Mouse (Mus musculus) heart, adult 2 months (tissue): ENCODE data around the gene Pam. TPM values are rescaled to one million over a fixed set of nuclear protein-coding genes. Genes with fewer than 3 reads are reported as not detected.

Experiments used
- DNase-seq, 2 experiments: peaks; one replicate each; pipeline ENCODE4 v3.0.0; 2021
- H3K27ac ChIP-seq: fragments of 200-600 bp; 2 replicates; pipeline ENCODE4 v1.8.1; 2022
- H3K27me3 ChIP-seq: fragments of 200-500 bp; 2 replicates; pipeline ENCODE4 v1.6.1; 2012; ENCODE audit warnings: mild to moderate bottlenecking, low read length, inconsistent platforms, mixed read lengths; ENCODE audit not compliant: control insufficient read depth, insufficient read depth
- H3K36me3 ChIP-seq: fragments of 200-500 bp; 2 replicates; pipeline ENCODE4 v1.6.1; 2012; ENCODE audit warnings: low read length, inconsistent platforms; ENCODE audit not compliant: control insufficient read depth, insufficient read depth
- H3K4me1 ChIP-seq: fragments of 200-500 bp; 2 replicates; pipeline ENCODE4 v1.6.1; 2011; ENCODE audit warnings: low read length; ENCODE audit not compliant: control insufficient read depth, insufficient read depth
- H3K4me3 ChIP-seq: fragments of 200-600 bp; 2 replicates; pipeline ENCODE4 v1.8.1; 2022
- H3K79me2 ChIP-seq: fragments of 200-500 bp; replicated peaks from 2 replicates; pipeline ENCODE4 v1.6.1; 2012; ENCODE audit warnings: mild to moderate bottlenecking, inconsistent platforms, low read length, moderate library complexity, mixed read lengths; ENCODE audit not compliant: control insufficient read depth, insufficient read depth
- H3K9ac ChIP-seq: fragments of 200-500 bp; 2 replicates; pipeline ENCODE4 v1.6.1; 2012; ENCODE audit warnings: low read depth, mild to moderate bottlenecking, control low read depth, inconsistent platforms, low read length, mixed read lengths
- CTCF ChIP-seq: fragments of 200-600 bp; IDR thresholded peaks from 2 replicates; pipeline ENCODE4 v1.8.1; 2022; ENCODE audit warnings: antibody characterized with exemption, mild to moderate bottlenecking, moderate library complexity
- EP300 ChIP-seq: fragments of 200-500 bp; IDR thresholded peaks from 2 replicates; pipeline ENCODE4 v1.6.1; 2011; ENCODE audit warnings: low read depth, low read length, control low read depth; ENCODE audit not compliant: insufficient read depth
- POLR2A ChIP-seq: fragments of 200-500 bp; IDR thresholded peaks from 2 replicates; pipeline ENCODE4 v1.6.1; 2011; ENCODE audit warnings: mild to moderate bottlenecking, low read depth, low read length, control low read depth; ENCODE audit not compliant: insufficient read depth
- WGBS: fragments of 180-500 bp; shearing (Covaris S2); methylation state at CpG from one replicate; pipeline ENCODE4 v1.1.7; 2018; 5-methylcytosine and 5-hydroxymethylcytosine counted together
- intact Hi-C: fragments of 180-260 bp; cut with DNase I; formaldehyde crosslinking; loops from one replicate; pipeline ENCODE4 v1.15.1; 2025
- polyA plus RNA-seq: library from polyadenylated mRNA; depleted of rRNA; stranded (reverse); fragments of >200 nt; gene quantifications from 2 replicates; pipeline ENCODE4 v1.2.3, GENCODE M21; 2012
- total RNA-seq, 2 experiments: library from RNA; stranded (reverse); gene quantifications; 2 replicates each; pipeline ENCODE4 v1.2.3; 2021

Pam gene
- total and polyA plus RNA-seq, 3 experiments: 313 to 641 (median 593) TPM

- no peak overlapping the region for H3K27ac ChIP-seq
- no peak overlapping the region for H3K9ac ChIP-seq
- no peaks in the 10 kb centered on the region for H3K27me3 ChIP-seq
- DNase-seq: no peak
- intact Hi-C loops: no loop called here
- peaks cover 3% of the 10 kb centered on the region for H3K79me2 ChIP-seq
- no peaks in the 10 kb centered on the region for H3K36me3 ChIP-seq
- WGBS: 70% methylated on average over 13 of the region's 13 CpGs
- TF ChIP-seq CTCF (no peak), POLR2A (no peak), EP300 (no peak)
- H3K4me3 ChIP-seq: no peak overlapping the region
- H3K4me1 ChIP-seq: peaks cover 6% of the 10 kb centered on the region
Measured at GRCm38 (mm10) chr1:98084596-98085274, 10.7 kb downstream of the Pam start.

- Histone ChIP-seq H3K36me3 (no peaks in the 10 kb centered on the region), H3K27me3 (no peaks in the 10 kb centered on the region), H3K4me3 (no peak overlapping the region), H3K4me1 (peaks cover 9% of the 10 kb centered on the region), H3K79me2 (peaks cover 3% of the 10 kb centered on the region), H3K9ac (no peak overlapping the region), H3K27ac (no peak overlapping the region)
- TF ChIP-seq EP300 (no peak), CTCF (no peak), POLR2A (no peak)
- intact Hi-C loops: no loop called here
- DNase-seq: no peak
- 89% methylated on average over 3 of the region's 3 CpGs for WGBS
Measured at GRCm38 (mm10) chr1:98083508-98083907, 11.9 kb downstream of the Pam start.

GRCm38 (mm10) chr1:98082988-98083387, 12.5 kb downstream of the Pam start:
- no peaks in the 10 kb centered on the region; the same call in 1 of the 2 replicates for H3K79me2 ChIP-seq
- no peak overlapping the region for H3K9ac ChIP-seq
- H3K4me3 ChIP-seq: no peak overlapping the region
- no peak for TF ChIP-seq CTCF
- TF ChIP-seq POLR2A: no peak
- TF ChIP-seq EP300: no peak
- no peak overlapping the region for H3K27ac ChIP-seq
- no peaks in the 10 kb centered on the region for H3K36me3 ChIP-seq
- no peak for DNase-seq
- H3K27me3 ChIP-seq: no peaks in the 10 kb centered on the region
- WGBS: 79% methylated on average over 6 of the region's 6 CpGs
- peaks cover 9% of the 10 kb centered on the region for H3K4me1 ChIP-seq
- intact Hi-C loops: no loop called here

GRCm38 (mm10) chr1:98080431-98080830, 15.0 kb downstream of the Pam start:
- DNase-seq: no peak
- no peaks in the 10 kb centered on the region for H3K27me3 ChIP-seq
- H3K36me3 ChIP-seq: no peaks in the 10 kb centered on the region
- intact Hi-C loops: no loop called here
- 59% methylated on average over 2 of the region's 2 CpGs for WGBS
- peaks cover 9% of the 10 kb centered on the region for H3K4me1 ChIP-seq
- peak overlapping the region; percentile 22; the same call in 1 of the 2 replicates for H3K27ac ChIP-seq
- H3K4me3 ChIP-seq: no peak overlapping the region
- no peaks in the 10 kb centered on the region for H3K79me2 ChIP-seq
- TF ChIP-seq CTCF (no peak), EP300 (no peak), POLR2A (no peak)
- H3K9ac ChIP-seq: no peak overlapping the region

- Histone ChIP-seq H3K36me3 (no peaks in the 10 kb centered on the region), H3K4me1 (peaks cover 7% of the 10 kb centered on the region), H3K27me3 (no peaks in the 10 kb centered on the region), H3K79me2 (no peaks in the 10 kb centered on the region), H3K4me3 (no peak overlapping the region), H3K27ac (peak overlapping the region; percentile 44), H3K9ac (no peak overlapping the region)
- intact Hi-C loops: no loop called here
- TF ChIP-seq EP300 (no peak), POLR2A (no peak), CTCF (no peak)
- DNase-seq: peak; percentile 32 to 45
- 21% methylated on average over 7 of the region's 7 CpGs for WGBS
Measured at GRCm38 (mm10) chr1:98079640-98080039, 15.8 kb downstream of the Pam start.

GRCm38 (mm10) chr1:98078735-98079134, 16.7 kb downstream of the Pam start:
- no peaks in the 10 kb centered on the region for H3K27me3 ChIP-seq
- WGBS: 94% methylated on average over 7 of the region's 7 CpGs
- H3K27ac ChIP-seq: no peak overlapping the region; the same call in 1 of the 2 replicates
- H3K4me1 ChIP-seq: peaks cover 5% of the 10 kb centered on the region
- TF ChIP-seq POLR2A: no peak
- TF ChIP-seq CTCF: no peak
- TF ChIP-seq EP300: no peak
- H3K4me3 ChIP-seq: no peak overlapping the region
- no peak for DNase-seq
- peaks cover 4% of the 10 kb centered on the region; the same call in 1 of the 2 replicates for H3K36me3 ChIP-seq
- no peaks in the 10 kb centered on the region for H3K79me2 ChIP-seq
- H3K9ac ChIP-seq: no peak overlapping the region
- intact Hi-C loops: no loop called here
